Mouse (Mus musculus) small intestine, adult 2 months (tissue): ENCODE results near the gene Tex35.

Experiments used
- CTCF ChIP-seq: fragments of 200-500 bp; IDR thresholded peaks from 2 replicates; pipeline ENCODE4 v1.5.1; 2012; ENCODE audit warnings: low read depth, mild to moderate bottlenecking, control low read depth, inconsistent platforms, low read length, moderate library complexity, mixed read lengths; ENCODE audit not compliant: insufficient replicate concordance, insufficient read length; ENCODE audit errors: extremely low read depth
- POLR2A ChIP-seq: fragments of 200-500 bp; IDR thresholded peaks from 2 replicates; pipeline ENCODE4 v1.6.1; 2012; ENCODE audit warnings: low read depth, mild to moderate bottlenecking, control low read depth, inconsistent platforms, low read length, moderate library complexity

DNA sequence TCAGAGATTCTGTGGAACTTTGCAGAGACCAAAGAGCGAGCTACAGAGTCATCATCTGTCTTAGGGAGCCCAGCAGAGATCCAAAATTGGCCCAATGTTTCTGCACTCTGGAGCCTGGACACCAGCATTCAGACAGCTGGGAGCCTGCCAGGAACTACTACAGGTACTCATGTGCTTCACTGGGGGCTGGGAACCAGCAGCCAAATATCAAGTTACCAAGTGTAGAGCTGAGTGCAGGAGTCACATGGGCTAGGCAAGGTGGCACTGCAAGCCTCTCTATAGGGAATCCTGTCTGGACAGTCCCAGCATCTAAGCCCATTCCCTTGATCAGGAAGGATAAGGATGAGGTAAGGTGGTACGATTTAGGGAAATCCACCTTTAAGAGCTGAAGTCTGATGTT lies 19.7 kb upstream of the Tex35 start:
- TF ChIP-seq POLR2A = no peak
- TF ChIP-seq CTCF = no peak
